Mouse (Mus musculus): ENCODE results near the gene Hdac9. TPM values are rescaled to one million over a fixed set of nuclear protein-coding genes. Genes with fewer than 3 reads are reported as not detected.

The Hdac9 gene
- polyA plus RNA-seq, 1 experiment from 2014 or later = 9.1 TPM

DNA sequence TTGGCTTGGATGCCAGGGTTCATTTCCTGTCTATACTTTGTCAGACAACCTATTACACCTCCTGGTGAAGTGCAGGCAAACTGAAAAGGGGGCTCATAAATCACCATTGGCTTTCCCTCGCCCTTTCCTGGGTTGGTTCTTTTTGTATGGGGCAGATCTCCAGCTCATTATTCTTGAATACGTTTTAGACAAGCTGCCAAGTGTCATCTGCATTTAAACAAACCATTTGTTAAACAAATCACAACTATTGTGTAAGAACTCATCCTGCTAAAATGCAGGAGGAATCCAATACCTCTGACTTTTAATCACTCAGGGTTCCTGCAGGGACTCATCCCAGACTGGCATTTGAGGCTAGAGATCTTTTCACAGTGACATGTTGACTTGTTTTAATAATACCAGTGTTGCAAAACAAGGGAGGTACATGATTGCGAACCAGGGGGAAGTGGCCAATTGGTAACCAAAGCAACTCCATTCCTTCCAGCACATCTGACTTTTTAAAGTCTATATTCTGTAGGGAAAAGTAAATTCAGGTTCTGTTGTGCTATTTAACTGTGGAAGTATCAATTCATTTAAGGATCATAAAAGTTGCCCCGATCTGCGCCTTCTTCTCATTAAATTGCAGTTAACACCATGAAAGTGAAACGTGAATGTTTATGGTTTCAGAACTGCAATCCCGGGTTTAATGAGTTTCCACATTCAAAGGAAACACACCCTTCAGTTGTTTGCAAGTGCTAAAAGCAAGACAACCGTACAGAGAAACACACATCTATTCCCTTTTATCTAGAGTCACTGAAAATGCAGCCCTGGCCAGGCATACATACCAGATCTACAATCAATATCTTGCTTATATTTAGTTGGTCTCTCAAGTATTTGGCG is 696.6 kb downstream of the Hdac9 start:
- WGBS = 49% methylated on average over 9 of the region's 9 CpGs
- Histone ChIP-seq H3K4me3 (no peak overlapping the region), H3K9ac (no peak overlapping the region), H3K4me1 (peaks cover 9% of the 10 kb centered on the region), H3K9me3 (replicated peaks) (no peaks in the 10 kb centered on the region), H3K27me3 (no peaks in the 10 kb centered on the region), H3K36me3 (no peaks in the 10 kb centered on the region), H3K4me2 (replicated peaks) (no peak overlapping the region), H3K27ac (no peak overlapping the region)
- no peak for ATAC-seq (ENCODE audit: low FRiP score)

DNA sequence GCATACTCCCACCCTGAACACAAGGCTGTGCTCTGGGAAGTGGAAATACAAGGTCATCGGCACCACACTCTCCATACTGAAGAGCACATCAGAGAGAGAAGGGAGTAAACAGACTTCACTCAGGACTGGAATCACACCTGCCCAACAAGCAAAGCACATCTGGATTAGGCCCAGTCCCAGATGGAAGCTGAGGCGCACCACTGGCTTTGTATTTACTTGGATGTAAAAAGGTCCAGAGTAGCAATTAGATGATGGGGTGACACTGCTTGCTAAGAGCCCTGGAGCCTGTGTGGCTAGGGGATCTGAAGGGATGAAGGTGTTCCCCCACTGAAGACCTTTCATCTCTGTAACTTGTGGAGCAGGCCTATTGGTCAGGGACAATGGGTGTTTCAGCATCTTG is 698.3 kb downstream of the Hdac9 start:
- Histone ChIP-seq H3K4me2 (replicated peaks) (no peak overlapping the region), H3K27me3 (no peaks in the 10 kb centered on the region), H3K9me3 (replicated peaks) (no peaks in the 10 kb centered on the region), H3K4me1 (peaks cover 14% of the 10 kb centered on the region), H3K4me3 (no peak overlapping the region), H3K36me3 (no peaks in the 10 kb centered on the region), H3K27ac (no peak overlapping the region), H3K9ac (no peak overlapping the region)
- ATAC-seq (ENCODE audit: low FRiP score) = no peak
- 93% methylated on average over 2 of the region's 2 CpGs for WGBS

DNA sequence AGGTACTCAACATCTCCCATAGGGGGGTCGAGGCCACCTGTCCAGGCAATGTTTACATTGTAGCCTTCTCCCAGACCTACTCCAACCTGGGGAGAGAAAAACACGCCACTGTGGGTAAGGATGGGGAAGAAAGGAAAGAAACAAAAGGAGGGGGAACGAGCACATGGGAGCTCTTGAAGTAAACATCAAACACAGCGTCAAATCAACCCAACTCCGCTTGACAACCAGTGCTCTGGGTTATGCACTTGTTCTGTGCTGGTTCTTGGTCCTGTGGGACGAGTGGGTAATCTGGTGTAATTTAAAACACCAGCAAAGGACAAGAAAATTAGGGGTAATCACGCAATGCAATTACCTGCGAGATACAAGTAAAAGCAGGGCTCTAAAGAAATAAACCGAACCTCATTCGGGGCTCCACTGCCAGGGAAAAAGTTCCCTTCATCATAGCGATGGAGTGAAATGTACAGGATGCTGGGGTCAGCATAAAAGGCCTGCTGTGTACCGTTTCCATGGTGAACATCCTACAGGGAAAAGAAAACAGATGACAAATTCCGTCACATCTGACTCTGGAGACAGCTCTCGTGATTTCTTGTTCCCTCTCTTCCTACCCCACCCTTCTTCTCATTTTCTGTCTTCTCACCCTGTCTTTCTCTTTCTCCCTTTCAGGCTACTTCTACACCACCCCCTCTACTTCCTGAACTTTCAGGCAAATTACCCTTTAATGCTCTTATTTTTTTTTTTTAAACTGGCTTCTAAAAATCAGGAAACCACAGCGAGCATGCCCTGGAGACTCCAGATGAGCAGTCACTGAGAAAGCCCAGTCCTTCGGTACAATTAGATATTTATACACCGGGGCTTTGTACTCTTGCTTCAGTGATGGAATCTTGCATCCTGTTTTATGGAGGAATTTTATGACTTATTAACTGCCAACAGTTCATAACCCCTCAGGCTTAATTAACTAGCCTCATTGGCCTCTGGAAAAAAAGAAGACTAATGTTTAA is 701.6 kb downstream of the Hdac9 start:
- Histone ChIP-seq H3K4me3 (no peak overlapping the region), H3K9ac (no peak overlapping the region), H3K4me1 (peaks cover 11% of the 10 kb centered on the region), H3K27me3 (no peaks in the 10 kb centered on the region), H3K36me3 (no peaks in the 10 kb centered on the region), H3K4me2 (replicated peaks) (no peak overlapping the region), H3K27ac (no peak overlapping the region), H3K9me3 (replicated peaks) (no peaks in the 10 kb centered on the region)
- no peak for ATAC-seq (ENCODE audit: low FRiP score)
- WGBS = 58% methylated on average over 17 of the region's 17 CpGs

DNA sequence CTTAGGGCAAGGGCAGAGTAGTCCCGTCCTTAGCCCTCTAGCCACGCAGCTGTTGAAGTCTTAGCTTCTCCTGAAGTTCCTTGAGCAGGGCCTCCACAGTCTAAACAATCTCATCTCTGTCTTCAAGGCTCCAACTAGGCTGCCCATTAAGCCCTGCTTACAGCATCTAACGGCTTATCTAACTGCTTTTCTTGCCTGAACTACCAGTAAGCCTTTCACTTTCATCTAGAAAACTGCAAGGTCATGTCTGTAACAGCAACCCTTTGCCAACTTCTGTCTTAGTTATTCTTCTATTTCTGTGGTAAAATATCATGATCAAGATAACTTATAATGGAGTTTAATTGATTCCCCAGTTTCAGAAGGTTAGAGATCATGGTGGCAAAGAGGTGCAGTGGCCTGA is 704.7 kb downstream of the Hdac9 start:
- H3K36me3 ChIP-seq = no peaks in the 10 kb centered on the region
- H3K27ac ChIP-seq = no peak overlapping the region
- no peak overlapping the region for H3K9ac ChIP-seq
- no peaks in the 10 kb centered on the region for H3K9me3 ChIP-seq (replicated peaks)
- no peaks in the 10 kb centered on the region for H3K27me3 ChIP-seq
- no peak overlapping the region for H3K4me3 ChIP-seq
- no peak for ATAC-seq (ENCODE audit: low FRiP score)
- 79% methylated on average over 3 of the region's 3 CpGs for WGBS
- H3K4me2 ChIP-seq (replicated peaks) = no peak overlapping the region
- H3K4me1 ChIP-seq = peaks cover 7% of the 10 kb centered on the region; the same call in 1 of the 2 replicates

DNA sequence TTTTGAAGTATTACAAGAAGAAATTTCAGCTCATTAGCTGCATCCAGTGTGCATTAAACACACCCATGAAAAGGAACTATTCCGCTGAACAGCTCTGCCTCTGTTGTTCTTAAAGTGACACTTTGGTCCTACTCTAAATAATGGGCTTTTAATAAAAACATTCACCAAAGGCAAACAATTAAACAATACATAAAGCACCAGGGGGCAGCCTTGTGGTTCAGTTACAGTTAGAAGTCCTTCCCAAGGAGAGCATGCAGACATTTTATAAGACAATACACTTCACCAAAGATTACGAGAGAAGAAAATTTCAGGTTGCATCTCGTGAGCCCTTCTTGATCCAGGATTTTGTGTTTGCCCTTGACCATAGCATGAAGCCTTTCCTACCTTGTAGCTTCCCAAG is 715.4 kb downstream of the Hdac9 start:
- Histone ChIP-seq H3K4me2 (replicated peaks) (no peak overlapping the region), H3K9me3 (replicated peaks) (no peaks in the 10 kb centered on the region), H3K36me3 (no peaks in the 10 kb centered on the region), H3K27me3 (no peaks in the 10 kb centered on the region), H3K27ac (no peak overlapping the region), H3K4me3 (no peak overlapping the region), H3K9ac (no peak overlapping the region), H3K4me1 (peaks cover 8% of the 10 kb centered on the region; the same call in 1 of the 2 replicates)
- ATAC-seq (ENCODE audit: low FRiP score) = no peak
- WGBS = 68% methylated on average over 3 of the region's 3 CpGs

DNA sequence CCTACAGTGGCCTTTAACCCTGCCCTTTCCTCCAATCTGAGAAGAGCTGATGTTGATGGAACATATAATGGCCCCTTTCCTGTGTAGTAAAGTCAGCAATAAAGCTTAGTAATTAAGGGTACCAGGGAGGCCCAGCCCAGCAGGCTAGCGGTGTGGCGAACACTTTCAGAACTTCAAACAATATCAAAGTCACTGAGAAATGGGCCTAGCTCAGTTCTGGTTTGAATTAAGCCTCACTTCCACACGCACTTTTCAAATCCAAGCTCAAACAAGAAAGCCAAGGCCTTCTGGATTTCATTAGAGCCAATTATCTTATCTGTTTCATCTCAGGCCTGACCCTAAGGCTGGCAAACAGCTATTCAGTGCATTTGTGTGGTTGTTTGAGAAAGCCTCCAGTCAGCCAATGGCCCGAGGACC is 716.9 kb downstream of the Hdac9 start:
- no peaks in the 10 kb centered on the region for H3K9me3 ChIP-seq (replicated peaks)
- ATAC-seq (ENCODE audit: low FRiP score) = no peak
- WGBS = 66% methylated on average over 4 of the region's 4 CpGs
- no peak overlapping the region for H3K4me3 ChIP-seq
- H3K4me1 ChIP-seq = peaks cover 8% of the 10 kb centered on the region; the same call in 1 of the 2 replicates
- H3K4me2 ChIP-seq (replicated peaks) = no peak overlapping the region
- no peak overlapping the region for H3K27ac ChIP-seq
- no peaks in the 10 kb centered on the region for H3K27me3 ChIP-seq
- H3K9ac ChIP-seq = no peak overlapping the region
- no peaks in the 10 kb centered on the region for H3K36me3 ChIP-seq

DNA sequence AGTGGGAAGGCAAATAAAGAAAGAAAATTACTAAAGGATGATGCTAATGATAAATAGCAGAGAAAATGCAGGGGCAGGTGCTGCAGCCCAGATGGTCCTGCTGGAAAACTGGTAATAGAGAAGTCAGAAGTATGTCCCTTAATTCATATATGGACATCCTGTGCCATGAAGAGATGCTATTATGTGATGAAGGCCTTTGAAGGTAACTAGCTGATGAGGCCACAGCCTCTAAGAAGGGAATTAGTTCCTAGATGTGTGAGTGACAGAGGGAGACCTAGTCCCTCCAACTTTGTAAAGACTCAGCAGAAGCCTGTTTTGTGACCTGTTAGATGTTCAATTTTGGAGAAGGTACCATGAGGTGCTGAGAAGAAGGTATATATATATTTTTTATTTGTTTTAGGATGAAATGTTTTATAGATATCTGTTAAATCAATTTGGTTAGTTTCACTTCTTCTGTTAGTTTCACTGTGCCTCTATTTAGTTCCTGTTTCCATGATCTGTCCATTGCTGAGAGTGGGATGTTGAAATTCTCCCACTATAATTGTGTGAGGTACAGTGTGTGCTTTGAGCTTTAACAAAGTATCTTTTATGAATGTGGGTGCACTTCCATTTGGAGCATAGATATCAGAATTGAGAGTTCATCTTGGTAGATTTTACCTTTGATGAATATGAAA is 721.6 kb downstream of the Hdac9 start:
- H3K4me2 ChIP-seq (replicated peaks) = no peak overlapping the region
- no peak for ATAC-seq (ENCODE audit: low FRiP score)
- H3K4me1 ChIP-seq = peaks cover 3% of the 10 kb centered on the region; the same call in 1 of the 2 replicates
- no peaks in the 10 kb centered on the region for H3K27me3 ChIP-seq
- H3K9me3 ChIP-seq (replicated peaks) = no peaks in the 10 kb centered on the region
- no peak overlapping the region for H3K27ac ChIP-seq
- H3K9ac ChIP-seq = no peak overlapping the region
- no peak overlapping the region for H3K4me3 ChIP-seq
- H3K36me3 ChIP-seq = no peaks in the 10 kb centered on the region

DNA sequence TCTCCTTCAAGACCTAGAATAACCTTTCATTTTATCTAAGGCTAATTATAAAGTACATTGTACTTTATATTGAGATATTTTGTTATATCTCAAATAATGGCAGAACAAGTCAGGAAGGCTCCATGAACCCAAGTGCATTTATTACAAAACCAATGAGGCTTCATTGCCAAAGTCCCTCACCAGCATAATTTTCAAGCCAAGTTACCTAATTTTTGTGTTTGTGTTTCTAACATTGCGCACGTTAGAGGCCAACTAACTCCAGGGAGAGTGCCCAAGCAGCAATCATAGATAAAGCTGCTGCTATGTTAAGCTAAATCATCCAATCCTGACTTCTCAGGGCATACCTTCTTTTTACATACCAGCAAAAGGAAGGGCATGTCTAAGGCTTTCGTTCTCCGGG is 722.8 kb downstream of the Hdac9 start:
- H3K4me1 ChIP-seq = no peaks in the 10 kb centered on the region
- ATAC-seq (ENCODE audit: low FRiP score) = no peak
- H3K4me3 ChIP-seq = no peak overlapping the region
- H3K27me3 ChIP-seq = no peaks in the 10 kb centered on the region
- no peak overlapping the region for H3K9ac ChIP-seq
- no peaks in the 10 kb centered on the region for H3K9me3 ChIP-seq (replicated peaks)
- no peaks in the 10 kb centered on the region for H3K36me3 ChIP-seq
- no peak overlapping the region for H3K4me2 ChIP-seq (replicated peaks)
- no peak overlapping the region for H3K27ac ChIP-seq
- WGBS = 91% methylated on average over 4 of the region's 4 CpGs

DNA sequence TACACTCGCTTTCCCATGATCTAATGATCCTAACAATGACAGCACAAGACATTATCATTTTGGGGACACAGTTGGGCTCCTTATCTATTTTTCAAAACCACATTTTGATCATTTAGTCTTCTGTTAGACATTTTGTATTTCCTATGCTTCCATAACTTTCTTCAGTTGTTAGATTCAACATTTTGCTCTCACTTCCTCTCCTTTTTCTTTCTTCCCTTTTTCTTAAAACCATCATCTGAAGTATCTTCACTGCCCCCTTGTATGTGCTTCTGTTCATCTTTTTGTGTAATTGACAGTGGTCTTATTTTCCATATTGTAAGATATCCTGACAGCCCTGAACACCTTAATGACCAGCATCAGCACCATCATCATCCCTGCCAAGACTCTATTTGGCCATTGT is 725.6 kb downstream of the Hdac9 start:
- Histone ChIP-seq H3K4me2 (replicated peaks) (no peak overlapping the region), H3K27ac (no peak overlapping the region), H3K36me3 (no peaks in the 10 kb centered on the region), H3K4me1 (no peaks in the 10 kb centered on the region), H3K9me3 (replicated peaks) (no peaks in the 10 kb centered on the region), H3K27me3 (no peaks in the 10 kb centered on the region), H3K4me3 (no peak overlapping the region), H3K9ac (no peak overlapping the region)
- WGBS = 100% methylated on average over 1 of the region's 1 CpGs
- no peak for ATAC-seq (ENCODE audit: low FRiP score)

DNA sequence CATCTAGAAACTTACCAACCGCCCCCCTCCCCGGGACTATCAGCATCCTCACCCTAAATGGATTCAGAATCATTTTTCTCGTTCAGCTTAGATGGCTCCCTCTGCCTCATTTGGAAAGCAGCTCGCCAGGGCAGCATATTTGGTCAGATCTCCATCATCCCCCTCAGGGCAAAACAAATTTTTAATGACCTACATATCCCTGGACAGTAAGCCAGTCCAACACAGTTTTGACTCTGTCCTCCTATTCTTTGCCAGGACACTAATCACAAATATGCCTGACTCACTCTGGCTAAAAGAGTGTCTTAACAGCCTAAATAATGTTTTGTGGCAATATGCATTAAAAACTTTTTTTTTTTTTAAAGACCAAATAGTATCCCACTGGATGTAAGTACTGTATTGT is 738.0 kb downstream of the Hdac9 start:
- 82% methylated on average over 4 of the region's 4 CpGs for WGBS

DNA sequence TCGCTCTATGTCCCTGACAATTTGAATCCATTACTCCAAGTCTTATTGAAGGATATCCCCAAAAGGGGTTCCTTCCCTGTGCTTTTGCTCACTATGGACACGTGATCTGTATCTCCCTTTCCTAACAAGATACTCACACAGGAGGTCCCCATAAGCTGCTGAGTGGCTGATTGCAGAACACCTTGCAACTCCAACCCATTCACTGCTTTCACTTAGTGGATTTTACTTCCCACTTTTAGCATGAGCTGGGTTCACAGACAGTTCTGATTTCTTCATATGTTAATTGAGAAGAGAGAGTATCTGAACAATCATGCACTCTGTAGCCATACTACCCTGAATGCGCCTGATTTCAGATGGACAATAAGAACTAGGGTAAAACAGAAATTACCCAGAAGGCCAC is 740.1 kb downstream of the Hdac9 start:
- Histone ChIP-seq H3K36me3 (no peaks in the 10 kb centered on the region), H3K4me3 (no peak overlapping the region), H3K9ac (no peak overlapping the region), H3K4me2 (replicated peaks) (no peak overlapping the region), H3K27me3 (no peaks in the 10 kb centered on the region), H3K27ac (no peak overlapping the region), H3K4me1 (no peaks in the 10 kb centered on the region), H3K9me3 (replicated peaks) (no peaks in the 10 kb centered on the region)
- WGBS = 89% methylated on average over 3 of the region's 3 CpGs
- ATAC-seq (ENCODE audit: low FRiP score) = no peak

More for the DNA sequence above, 738.0 kb downstream of the Hdac9 start:
- no peaks in the 10 kb centered on the region for H3K27me3 ChIP-seq
- no peak overlapping the region for H3K4me3 ChIP-seq
- no peak overlapping the region for H3K4me2 ChIP-seq (replicated peaks)
- no peak for ATAC-seq (ENCODE audit: low FRiP score)
- no peak overlapping the region for H3K9ac ChIP-seq
- no peaks in the 10 kb centered on the region for H3K36me3 ChIP-seq
- H3K4me1 ChIP-seq = no peaks in the 10 kb centered on the region
- no peak overlapping the region for H3K27ac ChIP-seq
- no peaks in the 10 kb centered on the region for H3K9me3 ChIP-seq (replicated peaks)

DNA sequence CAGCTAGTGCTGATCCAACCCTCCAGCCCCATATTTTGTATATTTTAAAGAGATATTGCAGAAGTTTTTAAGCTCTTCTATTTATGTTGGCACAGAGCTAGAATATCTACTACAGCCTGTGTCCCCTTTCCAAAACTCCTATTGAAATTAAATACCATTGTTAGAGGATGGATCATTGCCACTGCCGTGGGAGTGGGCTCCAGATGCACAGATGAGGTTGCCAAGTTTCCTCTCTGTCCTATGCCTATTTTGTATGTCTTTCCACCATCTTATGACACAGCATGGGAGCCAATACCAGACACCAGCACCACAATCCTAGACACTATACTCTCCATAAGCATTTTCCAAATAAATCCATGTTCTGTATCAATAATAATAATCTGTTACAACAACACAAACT is 743.9 kb downstream of the Hdac9 start:
- Histone ChIP-seq H3K4me3 (no peak overlapping the region), H3K4me2 (replicated peaks) (no peak overlapping the region), H3K9me3 (replicated peaks) (no peaks in the 10 kb centered on the region), H3K27ac (no peak overlapping the region), H3K4me1 (no peaks in the 10 kb centered on the region), H3K9ac (no peak overlapping the region), H3K36me3 (no peaks in the 10 kb centered on the region), H3K27me3 (no peaks in the 10 kb centered on the region)
- WGBS = 70% methylated on average over 1 of the region's 1 CpGs
- no peak for ATAC-seq (ENCODE audit: low FRiP score)
